Mouse (Mus musculus): ENCODE data around the gene Hoxb6. TPM values are rescaled to one million over a fixed set of nuclear protein-coding genes. Genes with fewer than 3 reads are reported as not detected.

Gene Hoxb6
- total RNA-seq, 4 experiments from 2014 or later = not detected

DNA sequence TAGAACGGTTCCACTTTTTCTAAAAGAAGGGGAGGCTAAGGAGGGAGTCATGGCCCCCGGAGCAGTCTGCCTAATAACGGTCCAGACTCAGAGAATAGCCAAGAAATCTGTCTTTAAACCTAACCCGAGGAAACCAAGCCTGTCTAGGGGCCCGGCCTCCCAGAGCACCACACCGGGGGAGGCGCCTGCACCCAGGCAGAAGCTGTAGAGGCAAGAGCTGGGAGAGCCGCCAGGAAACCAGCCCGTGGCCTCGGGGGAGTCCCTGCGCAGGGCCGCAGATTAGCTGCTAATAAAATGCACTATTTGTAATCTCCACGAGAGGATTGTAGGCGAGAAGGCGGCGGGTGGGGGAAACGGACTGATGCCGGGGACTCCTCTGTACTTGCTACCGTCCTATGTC lies 22.4 kb upstream of the Hoxb6 start:
- no peak for DNase-seq (ENCODE audit: low spot score)

DNA sequence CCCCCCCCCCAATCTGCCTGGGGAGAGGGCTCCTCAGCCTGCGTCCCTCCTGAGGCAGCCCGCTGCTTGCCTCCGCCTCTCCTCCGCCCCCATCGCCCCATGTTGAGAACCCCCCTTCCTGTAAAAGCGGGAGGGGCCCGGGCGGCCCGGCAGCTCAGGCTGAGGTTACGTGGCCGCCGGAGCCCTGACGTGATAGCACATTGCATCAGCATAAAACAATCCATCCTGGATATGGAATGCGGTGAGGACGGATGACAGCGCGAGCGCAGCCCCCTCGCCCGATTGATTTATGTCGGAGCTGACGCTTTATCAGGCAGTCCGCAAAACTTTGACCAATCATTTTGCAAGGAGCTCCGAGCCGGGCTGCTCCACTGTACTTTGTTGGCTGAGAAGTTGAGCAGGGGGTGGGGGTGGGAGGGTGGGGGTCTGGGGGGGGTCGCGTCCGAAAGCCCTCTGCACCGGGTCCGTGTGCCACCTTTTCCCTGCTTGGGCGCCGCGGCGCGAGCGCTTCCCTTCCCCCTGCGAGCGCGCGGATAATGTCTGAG lies 21.2 kb upstream of the Hoxb6 start, which contains the start of gene Hoxb9:
Gene Hoxb9 (plus strand): TSS at position 462 of the 545 bp plus-strand sequence.
- no peak for DNase-seq (ENCODE audit: low spot score)

DNA sequence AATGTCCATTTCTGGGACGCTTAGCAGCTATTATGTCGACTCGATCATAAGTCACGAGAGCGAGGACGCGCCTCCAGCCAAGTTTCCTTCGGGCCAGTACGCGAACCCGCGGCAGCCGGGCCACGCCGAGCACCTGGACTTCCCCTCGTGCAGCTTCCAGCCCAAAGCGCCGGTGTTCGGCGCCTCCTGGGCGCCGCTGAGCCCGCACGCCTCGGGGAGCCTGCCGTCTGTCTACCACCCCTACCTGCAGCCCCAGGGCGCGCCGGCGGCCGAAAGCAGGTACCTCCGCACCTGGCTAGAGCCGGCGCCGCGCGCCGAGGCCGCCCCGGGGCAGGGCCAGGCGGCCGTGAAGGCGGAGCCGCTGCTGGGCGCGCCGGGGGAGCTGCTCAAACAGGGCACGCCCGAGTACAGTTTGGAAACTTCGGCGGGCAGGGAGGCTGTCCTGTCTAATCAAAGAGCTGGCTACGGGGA lies 20.7 kb upstream of the Hoxb6 start:
- no peak for DNase-seq (ENCODE audit: low spot score)

DNA sequence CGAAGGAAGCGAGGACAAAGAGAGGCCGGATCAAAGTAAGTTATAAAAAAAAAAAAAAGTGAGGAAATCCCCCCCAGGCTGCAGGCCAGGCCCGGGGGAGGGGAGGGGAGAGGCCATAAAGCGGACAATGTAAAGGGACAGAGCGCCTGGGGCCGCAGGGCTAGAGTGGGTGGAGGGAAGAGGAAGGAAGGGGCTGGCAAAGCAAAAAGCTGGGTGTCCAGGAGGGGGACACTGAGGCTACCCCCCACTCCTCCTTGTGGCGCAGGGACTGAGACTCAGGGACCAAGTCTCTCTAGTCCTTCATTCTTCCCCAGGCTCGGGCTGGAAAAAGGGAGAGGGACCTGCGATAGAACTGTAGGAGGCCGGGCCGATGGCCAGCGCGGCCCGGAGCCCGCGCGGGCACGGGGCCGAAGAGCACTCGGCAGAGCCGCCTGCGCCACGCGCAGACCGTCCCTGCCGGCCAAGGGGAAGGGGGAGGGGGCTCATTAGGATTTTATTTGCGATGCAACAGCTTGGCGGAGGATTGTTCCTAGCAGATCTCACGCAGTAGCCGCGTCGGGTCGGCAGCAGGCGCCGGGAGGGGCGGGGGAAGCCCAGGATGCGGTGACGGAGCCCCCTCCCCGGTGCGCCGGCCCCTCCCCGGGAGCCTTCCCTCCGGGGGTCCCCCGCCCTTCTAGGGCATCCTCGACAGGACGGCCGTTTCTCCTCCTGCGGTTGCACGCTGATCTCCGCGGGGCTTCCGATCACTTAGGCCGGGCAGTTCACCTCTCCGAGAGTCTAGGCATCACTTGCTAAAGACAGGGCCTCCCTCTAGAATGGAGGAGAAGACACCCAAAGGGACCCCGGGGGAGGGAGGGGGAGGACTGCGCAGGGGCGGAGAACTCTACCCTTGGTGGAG lies 20.0 kb upstream of the Hoxb6 start:
- no peak for DNase-seq (ENCODE audit: low spot score)

DNA sequence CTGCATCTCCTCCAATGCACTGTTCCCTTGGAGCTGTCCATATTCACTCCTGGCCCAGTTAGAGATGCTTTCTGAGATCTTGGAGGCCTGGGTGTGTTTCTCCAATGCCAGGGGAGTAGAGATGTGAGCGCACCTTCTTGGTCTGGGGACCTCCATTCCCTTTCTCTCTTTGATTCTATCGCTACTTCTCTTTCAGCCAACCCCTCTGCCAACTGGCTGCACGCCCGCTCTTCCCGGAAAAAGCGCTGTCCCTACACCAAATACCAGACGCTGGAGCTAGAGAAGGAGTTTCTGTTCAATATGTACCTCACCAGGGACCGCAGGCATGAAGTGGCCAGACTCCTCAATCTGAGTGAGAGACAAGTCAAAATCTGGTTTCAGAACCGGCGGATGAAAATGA lies 17.8 kb upstream of the Hoxb6 start:
- DNase-seq (ENCODE audit: low spot score) = no peak

DNA sequence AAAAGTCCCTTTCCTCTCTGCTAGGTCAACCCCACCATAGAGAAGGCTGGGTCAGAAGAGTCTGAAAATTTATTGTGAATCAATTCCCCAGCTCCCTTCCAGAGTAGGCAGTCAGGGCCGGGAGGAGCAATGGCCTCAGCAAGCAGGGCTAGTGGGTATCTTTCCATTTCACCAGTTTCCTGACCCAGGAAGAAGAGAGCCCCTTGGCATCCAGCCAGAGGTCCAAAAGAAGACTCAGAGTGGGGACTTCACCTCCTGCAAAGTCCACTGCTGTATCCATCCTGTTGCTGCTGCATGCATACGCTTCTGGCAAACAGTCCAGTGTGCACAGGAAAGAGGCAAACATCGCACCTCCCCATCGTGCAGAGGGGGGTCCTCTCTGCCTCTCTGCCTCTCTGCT lies 16.4 kb upstream of the Hoxb6 start:
- DNase-seq (ENCODE audit: low spot score) = no peak

DNA sequence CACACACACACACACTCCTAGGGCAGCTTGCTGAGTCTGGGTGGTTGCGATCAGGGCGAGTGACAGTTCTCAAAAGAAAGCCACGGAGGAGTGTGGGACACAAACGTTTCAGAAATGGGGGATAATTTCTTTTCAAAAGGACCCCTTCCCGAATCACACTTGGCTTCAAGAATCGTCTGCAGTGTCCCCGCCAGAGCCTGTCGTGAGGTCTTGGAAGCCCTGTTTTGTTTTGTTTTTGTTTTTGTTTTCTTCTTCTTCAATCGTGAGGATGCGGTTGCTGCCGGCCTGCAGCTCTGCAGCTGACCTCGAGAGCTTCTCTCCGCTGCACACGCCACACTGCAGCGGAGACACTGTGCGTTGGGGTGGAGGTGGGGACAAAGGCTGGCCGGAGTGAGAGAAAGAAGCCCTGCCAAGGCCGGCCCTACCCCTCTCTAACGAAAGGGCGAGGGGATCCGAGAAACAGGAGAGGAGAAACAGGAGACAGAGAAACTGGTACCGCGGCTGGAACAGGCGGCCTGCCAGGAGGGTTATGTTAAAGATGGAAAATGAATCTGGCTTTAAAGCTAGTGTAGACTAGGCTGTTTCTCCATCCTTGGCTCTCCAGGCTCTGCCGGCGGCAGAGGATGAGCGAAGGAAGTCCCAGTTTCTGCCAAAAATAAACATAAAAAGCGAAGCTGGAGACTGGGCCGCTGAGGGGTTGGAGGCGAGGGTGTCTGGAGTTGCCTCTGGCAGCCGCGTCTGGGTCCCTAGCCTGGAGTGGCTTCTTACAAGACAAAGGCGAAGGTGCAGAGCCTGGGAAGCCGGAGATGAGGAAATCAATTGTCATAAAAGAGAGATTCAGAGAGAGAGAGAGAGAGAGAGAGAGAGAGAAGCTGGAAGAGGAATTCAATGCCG lies 14.9 kb upstream of the Hoxb6 start:
- no peak for DNase-seq (ENCODE audit: low spot score)

DNA sequence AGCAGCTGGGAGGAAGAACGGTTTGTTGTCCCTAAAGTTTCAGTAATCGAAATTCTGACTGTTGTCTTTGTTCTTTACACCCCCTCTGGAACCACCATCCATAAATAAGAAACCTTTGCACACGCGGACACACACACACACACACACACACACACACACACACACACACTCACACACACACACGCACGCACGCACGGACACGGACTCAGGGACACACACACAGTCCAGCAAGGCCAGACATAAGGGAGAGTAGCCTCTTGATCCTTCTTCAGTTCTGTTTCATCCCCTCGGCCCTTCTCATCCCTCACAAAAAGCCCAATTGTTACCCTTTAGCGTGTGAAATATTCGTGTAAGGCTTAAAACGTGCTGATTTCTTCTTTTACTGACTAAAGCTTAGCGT lies 14.0 kb upstream of the Hoxb6 start:
- DNase-seq (ENCODE audit: low spot score) = no peak

DNA sequence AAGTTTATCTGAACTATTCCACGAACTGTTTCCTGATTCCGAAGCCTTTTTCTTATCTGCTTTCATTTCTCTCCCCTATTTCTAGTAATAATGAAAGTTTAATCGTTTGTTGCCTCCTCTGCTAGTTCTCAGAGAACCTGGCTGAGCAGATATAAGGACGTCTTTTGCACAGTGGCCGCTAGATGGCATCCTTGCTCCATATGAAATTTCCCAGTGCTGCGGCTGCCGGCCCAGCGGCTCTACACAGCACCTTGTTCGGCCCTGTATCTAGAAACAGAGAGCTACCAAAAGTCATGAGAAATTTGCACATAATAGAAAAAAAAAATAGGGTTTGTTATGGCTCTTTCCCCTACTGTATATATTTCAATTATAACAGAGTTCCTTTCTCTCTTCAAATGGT lies 13.5 kb upstream of the Hoxb6 start:
- DNase-seq (ENCODE audit: low spot score) = peak; percentile 84

DNA sequence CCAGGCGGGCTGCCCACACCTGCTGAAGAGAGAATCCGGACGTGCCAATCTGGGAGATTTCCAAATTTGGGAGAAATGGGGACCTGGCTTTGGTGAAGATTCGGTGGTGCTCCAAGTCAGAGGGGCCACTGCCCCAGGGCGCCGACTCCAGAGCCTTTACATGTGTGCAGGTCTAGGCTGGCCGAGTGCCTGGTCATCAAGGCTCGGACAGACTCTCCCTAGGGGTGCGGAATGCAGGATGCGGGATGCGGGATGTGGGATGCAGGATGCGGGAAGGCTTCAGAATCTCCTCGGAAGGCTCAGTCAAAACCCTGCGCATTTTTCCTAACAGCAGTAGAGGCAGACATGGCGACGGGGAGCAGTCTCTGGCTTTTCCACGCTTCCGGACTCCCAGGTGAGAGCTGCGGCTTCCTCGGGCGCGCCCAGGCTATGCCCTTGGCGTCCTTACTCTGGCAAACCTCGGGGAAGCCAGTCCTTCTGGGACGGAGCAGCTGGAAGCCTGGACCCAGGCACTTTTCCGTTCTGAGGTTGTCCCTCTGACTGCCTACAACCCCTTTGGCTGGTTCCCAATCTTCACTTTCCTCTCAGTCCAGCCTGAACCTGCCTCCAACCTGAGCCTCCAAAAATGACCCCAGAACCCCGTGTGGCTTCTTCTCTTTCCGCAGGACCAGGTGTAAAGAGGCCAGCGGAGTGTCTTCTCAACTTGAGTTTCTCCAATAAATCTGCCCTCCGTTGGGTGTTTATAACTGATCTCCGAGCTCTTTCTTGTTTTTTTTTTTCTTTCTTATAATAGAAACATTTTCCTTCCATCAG lies 12.6 kb upstream of the Hoxb6 start:
- no peak for DNase-seq (ENCODE audit: low spot score)

DNA sequence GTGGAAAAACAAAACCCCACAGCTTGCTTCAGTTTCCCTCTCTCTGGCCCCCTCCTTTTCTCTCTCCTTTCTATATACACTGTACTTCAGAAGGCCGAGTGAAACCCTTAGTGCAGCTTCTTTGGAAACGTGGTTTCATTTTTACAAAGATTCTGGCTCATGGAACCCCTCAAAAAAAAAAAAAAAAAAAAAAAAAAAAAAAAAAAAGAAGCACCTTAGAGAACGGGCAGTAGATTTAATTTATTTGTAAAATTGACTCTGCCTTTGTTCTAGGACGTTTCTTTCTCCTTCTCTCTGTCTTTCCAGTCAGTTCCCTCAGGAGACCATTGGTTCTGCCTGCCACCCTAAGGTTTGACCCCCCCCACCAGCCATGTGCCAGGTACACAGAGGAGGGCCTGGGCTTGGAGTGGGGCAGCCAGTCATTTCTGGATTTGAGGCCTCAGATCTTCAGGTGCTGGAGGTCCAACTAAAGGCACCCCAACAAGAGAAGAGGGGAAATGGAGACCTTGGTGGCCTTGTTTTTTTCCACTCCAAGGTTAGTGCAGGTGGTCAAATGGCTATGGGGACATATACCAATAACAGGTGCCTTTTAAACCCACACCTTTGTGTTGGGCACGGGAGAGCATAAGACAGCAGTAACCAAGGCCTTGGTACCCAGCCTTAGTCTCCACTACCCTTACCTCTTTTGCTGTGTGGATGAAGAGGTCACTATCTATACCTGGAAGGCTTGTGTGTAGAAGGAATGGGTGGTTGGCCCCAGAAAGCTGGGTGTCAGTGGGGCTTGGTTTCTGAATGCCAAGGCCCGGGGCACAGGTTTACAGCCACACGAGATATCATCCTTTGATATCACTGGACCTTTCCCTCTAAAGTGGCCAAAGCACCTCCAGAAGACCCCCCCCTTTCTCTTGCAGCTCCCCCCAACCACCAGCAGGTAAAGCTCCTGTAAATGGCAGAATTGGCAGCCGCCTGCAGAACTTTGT lies 11.6 kb upstream of the Hoxb6 start:
- no peak for DNase-seq (ENCODE audit: low spot score)

DNA sequence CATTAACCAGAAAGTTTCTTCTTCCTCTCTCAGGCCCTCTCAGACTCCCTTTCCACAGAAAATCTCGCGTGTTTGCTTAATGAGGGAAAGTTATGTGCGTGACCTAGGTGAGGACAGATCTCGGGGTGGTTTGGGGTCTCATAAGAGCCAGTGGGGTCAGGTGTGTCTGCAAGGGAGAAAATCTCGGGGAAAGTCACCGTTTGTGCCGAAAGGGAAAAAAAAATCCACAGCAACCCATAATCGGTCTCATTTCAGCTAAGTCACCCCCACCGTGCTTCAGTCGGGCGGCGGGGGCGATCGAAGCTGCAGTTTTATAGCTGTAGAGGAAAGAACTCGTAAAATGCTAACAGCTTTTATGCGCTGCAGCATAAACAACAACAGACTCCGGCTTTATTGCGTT lies 10.9 kb upstream of the Hoxb6 start:
- DNase-seq (ENCODE audit: low spot score) = no peak

DNA sequence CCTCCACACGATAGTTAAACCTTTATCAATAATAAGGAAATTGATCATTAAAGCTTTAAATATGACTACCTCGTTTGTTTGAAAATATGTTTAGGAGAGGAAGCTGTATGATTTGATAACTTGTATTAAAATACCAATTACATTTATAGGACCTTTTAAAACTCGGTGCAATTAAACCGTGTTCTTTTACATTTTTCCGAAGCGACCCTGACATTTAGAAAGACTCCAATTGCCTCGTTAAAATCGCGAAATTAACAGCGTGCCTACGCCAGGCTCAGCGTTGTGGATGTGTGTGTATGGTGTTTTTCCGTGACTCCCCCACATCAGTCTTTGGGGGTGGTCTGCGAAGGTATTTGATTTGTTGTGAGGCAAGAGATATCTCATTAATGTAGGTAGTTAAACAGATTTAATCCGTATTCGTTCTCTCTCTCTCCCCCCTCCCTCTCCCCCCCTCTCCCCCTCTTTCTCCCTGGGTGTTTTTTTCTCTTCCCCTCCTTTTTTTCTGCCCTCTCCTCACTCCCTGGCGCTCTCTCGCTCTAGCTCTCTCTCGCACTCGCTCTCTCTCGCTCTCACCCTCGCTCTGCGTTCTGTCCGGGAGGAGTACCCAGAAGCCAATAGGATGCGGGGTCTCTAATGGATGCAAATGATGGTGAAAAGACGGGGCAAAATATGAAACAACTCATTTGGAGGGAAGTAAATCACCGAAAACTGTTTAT lies 10.3 kb upstream of the Hoxb6 start, which contains the start of gene Hoxb8:
Gene Hoxb8 (plus strand): TSS at position 51 of the 716 bp plus-strand sequence.
- DNase-seq (ENCODE audit: low spot score) = no peak

DNA sequence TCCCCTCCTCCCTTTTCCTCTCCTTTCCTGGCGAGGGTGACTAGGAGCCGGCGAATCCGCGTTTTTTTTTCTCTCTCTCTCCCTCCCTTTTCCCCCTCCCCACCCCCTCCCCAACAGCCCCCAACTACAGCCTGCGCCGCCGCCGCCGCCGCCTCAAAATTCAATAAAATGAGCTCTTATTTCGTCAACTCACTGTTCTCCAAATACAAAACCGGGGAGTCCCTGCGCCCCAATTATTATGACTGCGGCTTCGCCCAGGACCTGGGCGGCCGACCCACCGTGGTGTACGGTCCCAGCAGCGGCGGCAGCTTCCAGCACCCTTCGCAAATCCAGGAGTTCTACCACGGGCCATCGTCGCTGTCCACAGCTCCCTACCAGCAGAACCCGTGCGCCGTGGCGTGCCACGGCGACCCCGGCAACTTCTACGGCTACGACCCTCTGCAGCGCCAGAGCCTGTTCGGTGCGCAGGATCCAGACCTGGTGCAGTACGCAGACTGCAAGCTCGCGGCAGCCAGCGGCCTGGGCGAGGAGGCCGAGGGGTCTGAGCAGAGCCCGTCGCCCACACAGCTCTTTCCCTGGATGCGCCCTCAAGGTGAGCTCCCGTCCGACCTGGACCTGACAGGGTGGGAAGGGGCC lies 9.4 kb upstream of the Hoxb6 start:
- no peak for DNase-seq (ENCODE audit: low spot score)

DNA sequence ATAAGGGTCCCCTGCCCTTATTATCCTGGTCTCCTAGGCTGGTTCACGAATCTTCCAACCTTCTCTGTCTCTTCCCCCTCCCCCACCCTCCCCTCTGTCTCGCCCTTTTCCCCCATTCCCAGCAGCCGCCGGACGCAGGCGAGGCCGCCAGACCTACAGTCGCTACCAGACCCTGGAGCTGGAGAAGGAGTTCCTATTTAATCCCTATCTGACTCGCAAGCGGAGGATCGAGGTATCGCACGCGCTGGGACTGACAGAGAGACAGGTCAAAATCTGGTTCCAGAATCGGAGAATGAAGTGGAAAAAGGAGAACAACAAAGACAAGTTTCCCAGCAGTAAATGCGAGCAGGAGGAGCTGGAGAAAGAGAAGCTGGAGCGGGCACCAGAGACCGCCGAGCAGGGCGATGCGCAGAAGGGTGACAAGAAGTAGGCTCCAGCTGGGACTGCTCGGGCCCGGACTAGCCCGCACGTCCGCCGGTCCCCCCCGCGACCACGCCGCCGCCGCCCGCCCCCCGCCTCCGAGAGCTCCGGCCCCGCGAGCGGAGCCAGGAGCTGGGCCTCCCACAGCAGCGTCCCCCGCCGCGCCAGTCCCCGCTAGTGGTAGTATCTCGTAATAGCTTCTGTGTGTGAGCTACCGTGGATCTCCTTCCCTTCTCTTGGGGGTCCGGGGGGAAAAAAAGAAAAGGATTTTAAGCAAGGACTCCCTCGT lies 8.1 kb upstream of the Hoxb6 start:
- no peak for DNase-seq (ENCODE audit: low spot score)

DNA sequence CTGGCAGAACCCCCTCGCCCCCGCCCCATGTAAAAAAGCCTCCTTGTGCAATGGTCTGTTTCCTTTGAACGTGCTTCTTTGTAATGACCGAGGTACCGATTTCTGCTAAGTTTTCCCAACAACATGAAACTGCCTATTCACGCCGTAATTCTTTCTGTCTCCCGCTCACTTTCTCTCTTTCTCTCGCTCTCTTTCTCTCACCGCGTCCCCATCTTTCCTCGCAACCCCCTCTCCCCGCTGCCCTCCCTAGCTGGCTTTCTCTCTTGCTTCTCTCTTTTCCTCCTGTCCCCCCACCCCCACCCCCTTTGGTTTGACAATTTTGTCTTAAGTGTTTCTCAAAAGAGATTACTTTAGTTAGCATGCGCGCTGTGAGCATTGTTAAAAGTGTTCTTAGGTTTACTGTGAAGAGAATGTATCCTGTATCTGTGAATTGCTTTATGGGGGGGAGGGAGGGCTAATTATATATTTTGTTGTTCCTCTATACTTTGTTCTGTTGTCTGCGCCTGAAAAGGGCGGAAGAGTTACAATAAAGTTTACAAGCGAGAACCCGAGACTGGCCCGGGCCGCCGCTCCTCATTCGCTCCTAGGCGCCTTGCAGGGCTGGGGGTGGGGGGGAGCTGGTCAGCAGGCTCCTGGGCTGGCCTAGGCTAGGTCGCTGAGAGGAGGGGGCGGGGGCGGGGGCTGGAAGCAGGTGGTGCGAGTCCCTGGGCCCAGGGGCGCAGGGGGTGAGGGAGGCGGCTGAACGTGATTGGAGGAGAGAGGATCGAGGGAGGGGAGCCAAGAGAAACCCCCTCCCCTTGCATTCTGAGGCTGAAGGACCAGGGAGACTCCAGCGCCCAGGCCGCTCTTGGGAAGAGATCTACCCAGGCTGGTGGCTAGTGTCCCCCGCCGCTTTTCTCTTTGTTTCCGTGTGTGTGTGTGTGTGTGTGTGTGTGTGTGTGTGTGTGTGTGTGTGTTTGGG lies 7.2 kb upstream of the Hoxb6 start:
- DNase-seq (ENCODE audit: low spot score) = no peak

All from heart, adult 8-10 months (tissue).